Mouse (Mus musculus): ENCODE data around the gene Sema6b. TPM values are rescaled to one million over a fixed set of nuclear protein-coding genes. Genes with fewer than 3 reads are reported as not detected.
"Not testable (repeated sequence)": the region's sequence is repeated elsewhere in the genome, so short reads cannot be mapped to it uniquely, and the experiment has no call there.

Gene Sema6b
- total RNA-seq, 2 experiments from 2014 or later: 135 to 144 TPM

DNA sequence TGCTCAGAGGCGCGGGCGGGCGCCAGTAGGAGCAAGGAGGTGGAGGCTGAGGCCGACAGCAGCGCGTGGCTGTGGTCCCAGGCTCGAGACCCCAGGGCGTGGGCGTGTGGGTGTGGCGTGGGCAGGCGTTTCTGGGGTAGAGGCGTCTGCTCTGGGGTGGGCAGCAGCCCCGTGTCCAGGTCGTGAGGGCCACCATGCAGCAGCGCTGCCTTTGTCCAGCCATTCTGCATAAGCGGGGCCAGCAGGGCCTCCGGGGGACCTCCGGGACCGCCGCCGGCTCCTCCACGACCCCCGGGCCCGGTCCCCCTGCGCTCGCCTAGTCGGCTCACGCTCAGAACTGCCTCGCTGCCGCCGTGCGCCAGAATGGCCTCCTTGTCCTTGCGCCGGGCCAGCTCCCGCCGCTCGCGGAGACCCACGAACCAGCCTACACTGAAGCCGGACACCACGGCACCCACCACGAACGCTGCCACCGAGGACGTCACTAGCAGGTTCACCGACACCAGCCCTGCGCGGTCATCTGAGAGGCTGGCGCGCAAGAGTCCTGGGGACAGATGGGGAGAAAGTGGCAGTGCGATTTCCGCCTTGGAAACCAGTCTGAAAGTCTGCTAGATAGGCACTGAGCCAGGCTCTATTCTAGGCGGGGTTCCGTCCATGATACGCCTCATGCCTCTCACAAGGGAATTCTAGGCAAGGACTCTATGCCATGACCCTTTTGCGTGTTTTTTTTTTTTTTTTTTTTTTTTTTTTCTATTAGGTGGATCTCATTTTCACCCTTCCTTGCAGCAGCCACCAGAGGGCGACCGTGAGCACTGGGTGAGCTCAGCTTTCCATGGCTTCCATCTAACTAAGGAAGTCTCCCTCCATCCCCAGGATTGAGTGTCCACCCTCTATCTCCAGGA lies 15.5 kb downstream of the Sema6b start:
- intact Hi-C loops (cut with DNase I): no loop called here
- peak; percentile 62 for DNase-seq (ENCODE audit: low spot score in 2 of 2)

DNA sequence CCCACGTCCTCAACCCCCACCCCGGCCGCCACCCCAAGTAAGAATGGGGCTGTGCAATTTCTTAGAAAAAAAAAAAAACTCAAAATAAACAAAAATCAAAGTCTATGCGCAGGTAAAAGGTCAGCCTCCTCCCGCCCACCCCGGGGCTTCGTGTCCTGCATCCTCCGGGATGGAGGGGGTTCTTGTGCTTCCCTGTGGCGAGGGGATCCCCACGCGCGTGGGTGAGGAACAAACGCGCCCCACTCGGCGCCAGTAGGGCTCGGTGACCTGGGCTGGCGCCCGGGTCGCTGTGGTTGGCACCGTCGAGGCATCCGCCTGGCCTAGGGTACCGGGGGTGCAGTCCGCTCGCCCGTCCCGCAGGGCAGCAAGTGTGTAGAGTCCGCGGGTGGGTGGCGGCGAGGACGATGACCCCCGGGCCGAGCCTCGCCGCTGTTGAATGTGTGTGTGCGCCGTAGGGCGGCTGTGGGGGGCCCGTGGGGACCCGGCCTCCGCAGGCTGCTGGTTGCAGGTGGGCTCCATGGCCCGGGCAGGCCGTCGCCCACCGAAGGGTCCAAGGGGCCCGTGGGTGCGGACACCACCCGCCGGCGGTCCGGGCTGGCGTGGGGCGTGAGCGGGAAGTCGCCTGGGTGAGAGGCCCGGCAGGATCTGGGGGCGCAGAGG lies 16.3 kb downstream of the Sema6b start:
- intact Hi-C loops (cut with DNase I): no loop called here
- DNase-seq (ENCODE audit: low spot score in 2 of 2): no peak

DNA sequence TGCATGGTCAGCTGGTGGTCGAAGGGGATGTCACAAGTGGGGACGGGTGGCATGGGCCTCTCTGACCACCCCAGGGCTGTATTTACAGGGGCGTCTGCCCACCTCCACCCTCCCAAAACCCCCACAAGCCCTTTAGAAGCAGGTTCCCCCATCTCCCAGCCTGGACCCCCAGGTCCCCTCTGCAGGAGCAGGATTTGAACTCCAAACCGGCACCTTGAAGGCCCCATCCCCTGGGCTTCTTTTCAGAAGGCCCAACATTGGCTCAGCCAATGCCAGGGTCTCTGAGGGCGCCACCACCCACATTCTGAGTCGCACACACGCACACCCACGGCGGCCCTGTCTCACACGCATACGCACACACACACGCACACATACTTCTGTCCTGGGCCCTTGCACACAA lies 17.0 kb downstream of the Sema6b start:
- intact Hi-C loops (cut with DNase I): no loop called here
- no peak for DNase-seq (ENCODE audit: low spot score in 2 of 2)

DNA sequence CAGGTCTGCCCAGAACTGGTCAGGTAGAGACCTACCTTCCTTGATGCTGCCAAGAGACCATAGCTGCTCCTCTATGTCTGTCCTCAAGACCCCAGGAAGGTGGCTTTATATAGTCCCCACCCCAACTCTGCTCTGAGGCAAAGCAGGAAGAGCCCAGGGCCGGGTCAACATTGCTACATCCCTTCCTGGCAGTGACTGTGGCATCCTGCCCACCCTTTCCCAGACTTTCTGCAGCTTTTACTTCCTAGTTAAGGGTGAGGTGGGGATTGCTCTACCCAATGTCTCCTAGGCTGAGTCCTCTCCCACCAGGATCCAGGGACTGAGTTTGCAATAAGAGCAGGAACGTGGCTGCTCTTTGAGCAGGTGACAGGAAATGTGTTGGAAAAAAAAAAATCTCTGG lies 18.3 kb downstream of the Sema6b start, which contains the start of gene Lrg1:
Gene Lrg1 (minus strand): TSS at position 176 of the 400 bp plus-strand sequence.
- no peak for DNase-seq (ENCODE audit: low spot score in 2 of 2)
- intact Hi-C loops (cut with DNase I): no loop called here

DNA sequence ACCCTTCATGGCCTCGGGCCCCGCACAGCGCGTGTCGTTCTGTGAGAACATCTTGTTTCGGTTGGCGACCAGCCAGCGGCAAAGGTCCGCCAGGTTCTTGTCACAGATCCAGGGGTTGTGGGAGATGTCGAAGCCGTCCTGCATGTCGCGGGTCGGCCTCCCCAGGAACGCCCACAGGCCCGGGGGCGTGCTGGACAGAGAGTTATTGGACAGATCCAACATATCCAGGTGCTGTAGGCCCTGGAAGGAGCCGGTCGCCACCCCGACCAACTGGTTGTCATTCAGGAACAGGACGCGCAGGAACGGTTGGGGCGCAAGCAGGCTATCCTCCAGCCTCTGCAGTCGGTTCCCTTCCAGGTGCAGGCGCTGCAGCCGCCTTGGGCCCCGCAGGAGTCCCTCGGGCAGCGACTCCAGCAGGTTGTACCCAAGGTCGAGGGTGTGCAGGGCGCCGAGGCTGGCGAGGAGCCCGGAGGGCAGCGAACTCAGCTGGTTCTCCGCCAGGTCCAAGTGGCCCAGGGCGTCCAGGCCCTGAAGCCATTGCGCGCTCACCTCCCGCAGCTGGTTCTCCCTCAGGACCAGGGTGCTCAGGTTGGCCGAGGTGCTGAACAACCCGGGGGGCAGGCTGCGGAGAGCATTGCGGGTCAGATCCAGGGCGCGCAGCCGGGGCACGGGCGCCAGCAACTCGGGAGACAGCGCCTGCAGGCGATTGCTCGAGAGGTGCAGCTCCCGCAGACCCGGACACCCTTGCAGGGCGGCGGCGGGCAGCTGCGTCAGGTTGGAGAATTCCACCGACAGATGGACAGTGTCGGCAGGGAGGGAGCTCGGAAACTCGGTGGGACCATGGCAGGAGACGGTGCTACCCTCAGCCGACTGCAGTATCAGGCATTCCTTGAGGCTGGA lies 19.9 kb downstream of the Sema6b start:
- intact Hi-C loops (cut with DNase I): no loop called here
- peak in 1 of 2 experiments; percentile 50 for DNase-seq (ENCODE audit: low spot score in 2 of 2)

DNA sequence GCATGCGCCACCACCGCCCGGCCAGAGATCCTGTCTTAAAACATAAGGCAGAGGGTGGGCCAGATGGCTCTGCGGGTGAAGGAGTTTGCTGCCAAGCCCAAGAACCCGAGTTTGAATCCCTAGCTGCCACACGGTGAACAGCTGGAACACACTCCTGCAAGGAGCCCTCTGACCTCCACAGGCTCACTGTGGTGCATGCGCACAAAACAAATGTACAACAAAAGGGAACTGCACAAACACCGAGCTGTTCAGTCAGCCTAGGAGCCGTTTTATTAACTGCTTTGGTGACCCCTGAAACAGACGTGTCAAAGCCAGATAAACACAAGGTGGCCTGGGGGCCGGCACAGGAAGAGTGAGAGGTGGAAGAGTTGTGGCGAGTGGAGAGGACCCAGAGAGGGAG lies 20.7 kb downstream of the Sema6b start:
- intact Hi-C loops (cut with DNase I): no loop called here
- no peak for DNase-seq (ENCODE audit: low spot score in 2 of 2)

DNA sequence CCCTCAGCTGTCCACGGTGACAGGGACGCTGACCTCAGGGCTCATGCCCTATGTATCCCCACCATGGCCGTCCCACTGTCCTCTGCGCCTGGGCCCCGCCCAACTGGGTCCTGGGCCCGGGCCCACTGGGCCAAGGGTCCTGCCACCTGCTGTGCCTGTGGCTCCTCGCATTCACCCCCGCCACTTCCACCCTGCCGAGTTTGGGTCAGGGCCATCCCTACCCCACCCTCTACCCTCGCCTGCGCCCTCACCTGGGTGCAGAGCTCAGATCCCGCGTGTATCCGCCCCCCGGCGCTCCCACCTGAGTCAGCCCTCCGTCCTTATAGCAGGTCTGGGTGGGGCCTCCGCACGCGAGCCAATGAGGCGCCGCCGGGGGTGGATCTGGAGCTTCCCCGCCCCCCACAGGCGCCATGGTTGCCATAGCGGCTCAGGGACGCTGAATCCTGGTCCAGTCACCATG lies 22.9 kb downstream of the Sema6b start, which contains the start of gene Plin5:
Gene Plin5 (minus strand): TSS at position 346 of the 460 bp plus-strand sequence.
- peak; percentile 53 to 64 for DNase-seq (ENCODE audit: low spot score in 2 of 2)
- intact Hi-C loops (cut with DNase I): no loop called here

DNA sequence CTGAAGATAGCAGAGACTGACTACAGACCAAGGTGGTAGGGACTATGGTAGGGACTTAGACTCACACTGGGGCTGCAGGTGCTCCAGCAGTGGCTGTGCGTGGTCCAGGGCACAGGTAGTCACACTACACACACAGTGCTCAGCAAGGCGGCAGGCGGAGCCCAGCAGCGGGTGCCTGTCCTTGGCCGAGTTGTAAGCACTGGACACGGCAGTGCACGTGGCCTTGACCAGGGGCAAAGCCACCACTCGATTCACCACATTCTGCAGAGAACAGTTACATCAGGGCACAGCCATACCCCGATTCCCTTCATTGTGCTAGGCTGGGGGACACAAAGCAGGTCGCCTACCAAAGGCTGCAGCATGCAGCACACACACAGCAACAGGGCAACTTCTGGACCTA lies 23.9 kb downstream of the Sema6b start:
- DNase-seq (ENCODE audit: low spot score in 2 of 2): no peak
- intact Hi-C loops (cut with DNase I): no loop called here

DNA sequence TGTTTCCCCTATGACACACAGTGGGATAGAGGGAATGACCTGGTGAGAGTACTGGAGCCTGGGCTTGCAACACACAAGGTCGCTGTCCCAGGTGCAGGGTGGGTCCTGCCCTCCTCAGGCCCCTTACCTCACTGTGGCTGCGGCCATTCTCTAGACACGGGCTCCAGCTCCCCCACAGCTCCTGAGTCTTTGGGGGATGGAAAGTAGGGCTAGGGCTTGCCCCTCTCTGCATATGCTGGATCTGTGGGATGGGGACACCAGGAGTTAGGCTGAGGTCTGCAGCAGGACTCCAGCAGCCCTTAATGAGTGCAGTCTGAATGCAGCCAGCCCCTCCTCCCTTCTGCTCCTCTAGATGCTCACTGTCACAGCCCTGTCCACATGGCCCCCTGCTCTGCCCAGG lies 27.4 kb downstream of the Sema6b start:
- intact Hi-C loops (cut with DNase I): no loop called here
- no peak for DNase-seq (ENCODE audit: low spot score in 2 of 2)

DNA sequence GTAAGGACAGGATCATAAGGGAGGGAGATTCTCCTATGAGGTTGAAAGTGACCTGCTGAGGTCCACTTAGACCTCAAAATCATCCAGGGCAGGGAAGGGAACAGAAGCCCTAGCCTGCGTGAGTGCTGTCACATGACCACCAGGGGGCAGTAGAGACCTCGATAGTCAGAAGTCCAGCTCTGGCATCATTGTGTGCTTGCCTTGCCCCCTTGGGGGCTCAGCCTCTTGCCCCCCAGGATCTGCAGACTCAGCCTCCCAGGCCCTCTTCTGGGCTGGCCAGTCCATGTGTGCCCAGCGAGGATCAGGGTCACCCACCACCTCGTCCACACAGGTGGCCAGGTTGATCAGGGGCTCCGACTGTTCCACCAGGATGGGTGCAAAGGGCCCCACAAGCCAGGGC lies 28.3 kb downstream of the Sema6b start:
- intact Hi-C loops (cut with DNase I): no loop called here
- peak; percentile 64 to 75 for DNase-seq (ENCODE audit: low spot score in 2 of 2)

DNA sequence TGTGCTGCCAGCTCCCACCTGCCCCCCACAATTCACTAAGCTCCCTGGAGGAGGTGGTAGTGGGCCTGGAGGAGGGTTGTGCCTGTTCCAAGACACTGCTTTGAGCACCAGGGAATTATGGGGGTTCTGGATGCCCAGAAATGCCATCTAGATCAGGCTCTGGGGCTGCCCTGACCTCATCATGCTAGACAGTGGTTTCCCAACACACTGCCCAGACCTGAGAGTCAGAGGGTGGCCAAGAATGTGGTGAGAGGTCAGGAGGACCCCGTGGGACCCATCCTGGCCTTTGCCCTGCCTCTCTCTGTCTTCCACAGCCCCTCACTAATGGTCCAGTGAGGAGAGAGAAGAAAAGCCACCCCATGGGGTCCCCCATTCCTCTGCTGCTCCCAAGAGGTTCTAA lies 29.1 kb downstream of the Sema6b start:
- intact Hi-C loops (cut with DNase I): no loop called here
- DNase-seq (ENCODE audit: low spot score in 2 of 2): no peak

DNA sequence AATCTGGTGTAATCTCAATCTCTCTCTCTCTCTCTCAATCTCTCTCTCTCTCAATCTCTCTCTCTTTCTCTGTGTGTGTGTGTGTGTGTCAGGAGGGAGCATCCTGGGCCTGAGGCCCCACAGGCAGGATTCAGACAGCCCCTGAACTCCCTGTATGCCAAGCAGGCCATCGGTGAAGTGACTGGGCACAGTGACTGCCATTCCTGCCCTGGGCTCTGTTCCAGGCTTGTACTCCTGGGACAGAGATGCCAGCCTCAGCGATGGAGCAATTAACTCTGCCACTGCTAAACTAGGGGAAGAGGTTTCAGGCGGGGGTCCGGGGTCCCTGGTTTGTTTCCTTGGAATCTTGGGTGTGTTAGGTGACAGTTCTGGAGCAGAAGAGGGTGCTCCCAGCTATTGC lies 29.6 kb downstream of the Sema6b start:
- DNase-seq (ENCODE audit: low spot score in 2 of 2): peak in 1 of 2 experiments; percentile 39
- intact Hi-C loops (cut with DNase I): no loop called here

DNA sequence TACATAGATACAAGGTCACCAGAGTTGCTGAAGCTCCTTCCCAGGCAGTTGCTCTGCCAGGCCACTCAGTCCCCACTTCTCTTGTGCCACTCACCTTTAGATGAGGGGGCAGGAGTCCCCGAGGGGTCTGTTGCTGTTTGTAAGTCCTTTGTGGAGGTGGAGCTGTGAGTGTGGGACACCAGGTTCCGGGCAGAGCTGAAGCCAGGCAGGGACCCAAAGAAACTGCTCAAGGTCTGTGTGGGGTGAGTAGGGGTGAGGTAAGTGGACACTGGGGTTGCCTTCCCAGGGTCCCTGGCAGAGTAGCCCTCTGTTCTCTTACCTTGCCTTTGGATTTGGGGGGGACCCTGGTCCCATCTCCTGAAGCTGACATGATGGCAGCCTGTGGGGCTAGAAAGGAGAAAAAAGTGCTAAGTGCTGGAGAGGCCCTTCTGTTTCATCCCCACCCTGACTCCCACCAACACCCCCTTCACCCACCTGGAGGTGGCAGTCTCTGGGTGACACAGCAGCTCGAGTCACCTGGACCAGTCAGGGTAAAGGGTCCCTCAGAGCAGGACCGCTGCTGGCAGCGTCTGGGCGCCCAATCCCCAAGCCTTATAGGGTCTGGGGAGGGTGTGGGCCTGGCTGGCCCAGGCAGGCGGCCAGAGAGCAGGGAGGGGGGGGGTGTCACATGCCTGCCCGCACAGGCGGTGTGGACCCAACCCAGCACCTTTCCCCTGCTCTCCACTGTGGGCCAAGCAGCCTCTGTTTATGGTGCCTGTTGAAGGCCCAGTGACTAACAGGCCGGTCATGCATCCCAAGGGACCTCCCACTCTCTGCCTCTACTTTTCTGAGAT lies 30.7 kb downstream of the Sema6b start, which contains the start of gene Plin4:
Gene Plin4 (minus strand): TSS at position 585 of the 833 bp plus-strand sequence.
- intact Hi-C loops (cut with DNase I): no loop called here
- no peak for DNase-seq (ENCODE audit: low spot score in 2 of 2)

DNA sequence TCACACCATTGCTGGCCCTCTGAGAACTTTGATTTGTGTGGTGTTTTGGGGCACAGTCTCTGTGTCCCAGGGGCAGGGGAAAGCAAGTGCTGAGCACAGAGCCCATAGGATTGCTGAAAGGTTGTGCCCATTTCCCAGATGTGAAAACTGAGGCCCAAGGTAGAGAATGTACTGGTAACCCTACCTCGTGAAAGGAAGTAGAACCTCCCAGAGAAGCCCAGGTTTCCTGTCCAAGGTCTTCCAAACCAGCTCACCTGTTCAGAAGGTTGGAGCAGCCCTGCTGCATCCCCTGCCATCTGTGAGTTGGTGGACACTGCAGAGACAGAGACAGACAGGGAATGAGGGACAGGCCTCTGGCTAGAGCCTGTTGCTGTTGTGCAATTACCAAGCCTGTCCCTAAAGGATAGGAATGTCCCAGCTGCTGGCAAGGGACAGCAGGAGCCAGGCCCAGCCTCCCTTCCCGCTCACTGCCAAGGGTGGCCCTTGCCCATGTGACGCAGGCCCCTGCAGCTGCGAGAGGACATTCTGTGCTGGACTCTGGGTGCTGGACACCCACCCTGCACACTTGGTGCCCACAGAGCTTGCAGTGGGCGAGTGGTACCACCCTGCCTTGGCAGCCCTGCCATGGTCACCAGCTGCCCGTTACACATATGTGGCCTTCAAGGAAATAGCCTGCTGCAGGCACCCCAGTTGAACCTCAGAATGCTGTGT lies 31.7 kb downstream of the Sema6b start:
- intact Hi-C loops (cut with DNase I): no loop called here
- DNase-seq (ENCODE audit: low spot score in 2 of 2): peak; percentile 61 to 86

DNA sequence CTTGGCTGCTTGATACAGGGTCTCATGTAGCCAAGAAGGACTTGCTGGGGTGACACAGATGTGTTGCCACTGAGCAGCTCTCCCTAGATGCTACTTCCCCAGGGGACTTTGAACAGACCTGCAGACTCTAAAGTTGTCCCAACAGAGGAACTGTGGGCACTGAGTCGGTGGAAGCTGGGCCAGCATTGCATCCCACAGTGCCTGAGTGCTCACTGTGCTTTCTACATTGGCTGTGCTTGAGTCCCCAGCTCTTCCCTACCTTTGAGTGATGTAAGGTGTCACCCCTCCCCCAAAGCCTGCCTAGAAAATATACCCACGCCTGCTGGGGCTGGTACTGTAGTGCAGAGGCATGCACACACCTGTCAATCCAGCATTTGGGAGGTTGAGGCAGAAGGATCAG lies 32.4 kb downstream of the Sema6b start:
- no peak for DNase-seq (ENCODE audit: low spot score in 2 of 2)
- intact Hi-C loops (cut with DNase I): no loop called here

DNA sequence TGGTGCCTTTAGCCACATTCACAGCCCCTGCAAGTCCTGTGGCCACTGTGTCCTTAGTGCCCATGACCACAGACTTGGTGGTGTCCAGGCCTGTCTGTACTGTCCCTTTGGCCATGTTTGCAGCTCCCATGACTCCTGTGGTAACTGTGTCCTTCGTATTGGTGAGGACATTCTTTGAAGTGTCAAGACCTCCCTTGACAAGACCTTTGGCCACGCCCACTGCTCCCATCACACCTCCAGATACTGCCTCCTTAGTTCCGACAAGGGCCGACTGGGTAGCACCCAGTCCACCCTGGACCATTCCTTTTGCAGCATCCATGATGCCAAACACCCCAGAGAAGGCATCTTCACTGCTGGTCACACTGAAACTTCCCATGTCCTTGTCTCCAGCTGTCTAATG lies 33.2 kb downstream of the Sema6b start:
- intact Hi-C loops (cut with DNase I): no loop called here
- no peak for DNase-seq (ENCODE audit: low spot score in 2 of 2)

DNA sequence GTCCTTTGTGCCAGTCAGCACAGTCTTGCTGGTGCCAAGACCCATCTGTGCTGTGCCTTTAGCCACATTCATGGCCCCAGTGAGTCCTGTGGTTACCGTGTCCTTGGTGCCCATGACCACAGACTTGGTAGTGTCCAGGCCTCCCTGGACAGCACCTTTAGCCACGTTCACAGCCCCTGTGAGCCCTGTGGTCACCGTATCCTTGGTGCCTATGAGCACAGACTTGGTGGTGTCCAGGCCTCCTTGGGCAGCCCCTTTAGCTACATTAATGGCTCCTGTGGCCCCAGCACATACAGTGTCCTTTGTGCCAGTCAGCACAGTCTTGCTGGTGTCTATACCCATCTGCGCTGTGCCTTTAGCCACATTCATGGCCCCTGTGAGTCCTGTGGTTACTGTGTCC lies 33.7 kb downstream of the Sema6b start:
- intact Hi-C loops (cut with DNase I); DNase-seq (ENCODE audit: low spot score in 2 of 2): not testable (repeated sequence)

DNA sequence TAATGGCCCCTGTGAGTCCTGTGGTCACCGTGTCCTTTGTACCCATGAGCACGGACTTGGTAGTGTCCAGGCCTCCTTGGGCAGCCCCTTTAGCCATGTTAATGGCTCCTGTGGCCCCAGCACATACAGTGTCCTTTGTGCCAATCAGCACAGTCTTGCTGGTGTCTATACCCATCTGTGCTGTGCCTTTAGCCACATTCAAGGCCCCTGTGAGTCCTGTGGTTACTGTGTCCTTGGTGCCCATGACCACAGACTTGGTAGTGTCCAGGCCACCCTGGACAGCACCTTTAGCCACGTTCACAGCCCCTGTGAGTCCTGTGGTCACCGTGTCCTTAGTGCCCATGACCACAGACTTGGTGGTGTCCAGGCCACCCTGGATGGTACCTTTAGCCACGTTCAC lies 35.3 kb downstream of the Sema6b start:
- intact Hi-C loops (cut with DNase I): not testable (repeated sequence)

More for the DNA sequence above, 35.3 kb downstream of the Sema6b start:
- not testable (repeated sequence) for DNase-seq (ENCODE audit: low spot score in 2 of 2)
